Mouse (Mus musculus) thymus, postnatal 14 days (tissue): Measurements from ENCODE around the gene Acot7.

ENCODE experiments used
- DNase-seq: peaks from one replicate; pipeline ENCODE4 v3.0.0; 2021

Acot7 gene

GRCm38 (mm10) chr4:152277916-152278315 is 100.0 kb downstream of the Acot7 start:
- DNase-seq = no peak

GRCm38 (mm10) chr4:152278986-152279385 is 101.1 kb downstream of the Acot7 start:
- DNase-seq = no peak

GRCm38 (mm10) chr4:152281601-152282000 is 103.7 kb downstream of the Acot7 start:
- no peak for DNase-seq

- no peak for DNase-seq
Observed at GRCm38 (mm10) chr4:152282721-152283120, 104.8 kb downstream of the Acot7 start.

GRCm38 (mm10) chr4:152283186-152283950 is 105.4 kb downstream of the Acot7 start:
- peak; percentile 89 for DNase-seq

- DNase-seq = peak; percentile 44
Observed at GRCm38 (mm10) chr4:152285505-152285904, 107.6 kb downstream of the Acot7 start.

- DNase-seq = peak; percentile 13
Observed at GRCm38 (mm10) chr4:152286183-152286582, 108.2 kb downstream of the Acot7 start.

GRCm38 (mm10) chr4:152286887-152287286 is 109.0 kb downstream of the Acot7 start:
- peak; percentile 80 for DNase-seq

- no peak for DNase-seq
Observed at GRCm38 (mm10) chr4:152287317-152288120, 109.6 kb downstream of the Acot7 start.

- DNase-seq = no peak
Observed at GRCm38 (mm10) chr4:152288398-152288945, 110.5 kb downstream of the Acot7 start.

GRCm38 (mm10) chr4:152290385-152290784 is 112.5 kb downstream of the Acot7 start:
- no peak for DNase-seq

- DNase-seq = no peak
Observed at GRCm38 (mm10) chr4:152290991-152291390, 113.1 kb downstream of the Acot7 start.

GRCm38 (mm10) chr4:152291562-152291961 is 113.6 kb downstream of the Acot7 start, which contains the start of gene Hes3:
Gene Hes3 (minus strand): TSS chr4:152291662.
- DNase-seq = no peak

GRCm38 (mm10) chr4:152292102-152292765 is 114.3 kb downstream of the Acot7 start:
- no peak for DNase-seq

- peak; percentile 19 for DNase-seq
Observed at GRCm38 (mm10) chr4:152294188-152294929, 116.4 kb downstream of the Acot7 start.

- peak; percentile 61 for DNase-seq
Observed at GRCm38 (mm10) chr4:152295916-152296315, 118.0 kb downstream of the Acot7 start.

GRCm38 (mm10) chr4:152296371-152296770 is 118.4 kb downstream of the Acot7 start:
- DNase-seq = no peak

GRCm38 (mm10) chr4:152296874-152297861 is 119.2 kb downstream of the Acot7 start, which contains the start of gene Icmt:
Gene Icmt (plus strand): TSS chr4:152297227.
- DNase-seq = peak; percentile 100

GRCm38 (mm10) chr4:152298836-152299235 is 120.9 kb downstream of the Acot7 start:
- no peak for DNase-seq

GRCm38 (mm10) chr4:152300375-152300774 is 122.4 kb downstream of the Acot7 start:
- DNase-seq = no peak

- no peak for DNase-seq
Observed at GRCm38 (mm10) chr4:152302012-152302411, 124.1 kb downstream of the Acot7 start.
